Mouse (Mus musculus): Measurements from ENCODE around the gene Fmn2.
A peak's percentile ranks its signal among the peaks of the same experiment; 100 is the strongest.

The Fmn2 gene

DNA sequence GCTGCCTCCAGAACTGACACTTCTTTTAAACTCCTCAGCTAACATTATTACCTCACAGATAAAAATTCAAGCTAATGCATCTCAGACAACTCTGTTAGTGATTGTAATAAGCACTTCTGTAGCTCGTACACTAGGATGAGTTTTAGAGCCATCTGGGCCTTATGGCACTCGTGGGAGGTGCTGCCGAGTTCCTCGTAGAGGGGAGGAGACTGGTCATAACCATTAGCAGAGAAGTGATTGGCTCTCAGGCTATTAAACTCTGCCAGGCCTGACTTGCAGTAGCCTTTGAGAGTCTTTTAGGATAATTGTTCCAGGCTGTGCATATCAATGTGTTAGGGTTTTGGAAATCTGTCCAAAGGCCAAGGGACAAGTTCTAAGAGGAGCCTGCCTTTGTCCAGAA lies 55.6 kb downstream of the Fmn2 start:
- DNase-seq (ENCODE audit: low read depth, low spot score): no peak

DNA sequence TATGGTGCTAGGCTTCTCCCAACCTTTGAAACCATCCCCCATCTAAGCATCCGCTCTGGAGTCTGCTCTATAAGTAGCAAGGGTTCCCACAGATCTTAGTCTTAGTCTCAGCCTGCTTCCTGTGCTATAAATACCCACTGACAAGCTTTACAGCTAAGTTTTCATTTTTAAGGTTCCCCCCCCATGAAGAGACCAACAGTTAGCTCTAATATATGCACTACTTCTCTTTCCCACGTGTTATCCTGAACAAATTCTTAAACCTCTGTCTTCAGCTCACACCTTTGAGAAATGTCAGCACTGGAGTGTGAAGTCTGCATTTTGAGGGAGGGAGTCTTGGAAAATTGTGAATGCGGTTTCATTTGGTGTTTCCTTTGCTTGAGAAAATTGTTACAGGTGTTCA lies 56.2 kb downstream of the Fmn2 start:
- no peak for DNase-seq (ENCODE audit: low read depth, low spot score)

DNA sequence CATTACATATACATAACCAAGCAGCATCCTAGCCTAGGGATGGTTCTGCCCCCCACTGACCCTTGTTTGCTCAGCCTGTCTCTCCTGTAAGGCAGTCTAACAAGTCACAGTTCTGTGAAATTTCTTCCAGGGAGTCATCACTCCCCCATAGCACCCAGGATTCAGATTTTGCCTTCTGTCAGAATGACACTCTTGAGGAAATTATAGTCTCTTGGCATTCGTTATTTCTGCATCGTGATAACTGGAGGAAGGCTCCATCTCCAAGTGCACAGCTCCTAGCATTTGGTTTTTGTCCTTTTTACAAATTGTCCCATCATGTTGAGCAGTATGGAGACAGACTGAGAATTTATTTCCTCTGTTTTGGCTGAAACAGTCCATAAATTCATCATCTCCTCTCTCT lies 56.9 kb downstream of the Fmn2 start:
- DNase-seq (ENCODE audit: low read depth, low spot score): no peak

DNA sequence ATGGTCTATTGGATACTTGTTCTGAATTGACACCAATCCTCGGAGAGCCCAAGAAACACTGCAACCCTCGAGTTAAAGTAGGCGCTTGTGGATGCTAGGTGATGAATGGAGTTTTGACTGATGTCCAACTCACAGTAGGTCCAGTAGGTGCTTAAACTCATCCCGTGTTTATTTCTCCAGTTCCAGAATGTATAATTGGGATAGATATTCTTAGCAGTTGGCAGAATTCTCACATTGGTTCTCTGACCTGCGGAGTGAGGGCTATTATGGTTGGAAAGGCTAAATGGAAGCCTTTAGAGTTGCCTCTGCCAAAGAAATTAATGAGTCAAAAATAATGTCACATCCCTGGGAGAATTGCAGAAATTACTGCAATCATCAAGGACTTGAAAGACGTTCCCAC lies 62.9 kb downstream of the Fmn2 start:
- DNase-seq (ENCODE audit: low read depth, low spot score): no peak

DNA sequence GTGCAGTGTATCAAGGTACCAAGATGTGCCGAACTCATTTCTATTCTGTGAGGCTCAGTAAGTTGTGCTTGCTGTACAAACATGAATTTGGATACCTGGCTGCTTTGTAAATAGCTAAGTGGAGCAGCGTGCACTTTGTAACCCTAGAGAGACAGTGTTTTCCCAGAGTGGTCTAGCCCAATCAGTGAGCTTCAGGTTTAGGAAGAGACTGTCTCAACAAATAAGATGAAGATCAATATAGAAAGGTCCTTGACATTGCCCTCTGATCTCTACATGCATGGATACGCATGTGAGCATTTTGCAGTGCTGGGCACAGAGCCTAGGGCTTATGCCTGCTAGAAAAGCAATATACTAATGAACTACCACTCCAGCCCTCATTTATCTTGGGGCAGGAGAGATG lies 67.0 kb downstream of the Fmn2 start:
- DNase-seq (ENCODE audit: low read depth, low spot score): no peak

DNA sequence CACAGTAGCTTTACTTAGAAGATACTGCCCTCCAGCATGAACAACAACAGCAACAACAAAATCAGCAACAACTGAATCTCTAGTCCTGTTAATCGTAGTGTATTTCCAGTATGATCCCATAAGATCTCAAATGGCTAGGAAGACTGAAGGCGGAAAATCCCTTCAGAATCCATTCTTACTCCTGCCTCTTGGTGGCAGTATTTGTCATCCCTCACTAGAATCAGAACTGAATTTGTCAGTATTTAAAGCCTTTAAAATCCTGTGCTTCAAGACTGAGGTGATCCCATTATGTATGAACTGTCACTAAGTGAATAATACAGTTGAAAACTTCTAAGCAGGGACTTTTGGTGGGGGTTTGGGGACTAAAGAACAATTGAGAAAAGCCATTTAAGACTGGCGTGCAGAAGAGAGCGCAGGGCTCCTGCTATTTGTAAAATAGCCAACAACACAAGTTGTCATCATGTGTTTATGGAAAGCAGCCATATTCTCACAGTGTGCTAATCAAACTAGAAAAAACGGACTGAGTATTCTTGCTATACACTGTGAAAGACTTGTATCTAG lies 90.9 kb downstream of the Fmn2 start:
- no peak for DNase-seq (ENCODE audit: low read depth, low spot score)

DNA sequence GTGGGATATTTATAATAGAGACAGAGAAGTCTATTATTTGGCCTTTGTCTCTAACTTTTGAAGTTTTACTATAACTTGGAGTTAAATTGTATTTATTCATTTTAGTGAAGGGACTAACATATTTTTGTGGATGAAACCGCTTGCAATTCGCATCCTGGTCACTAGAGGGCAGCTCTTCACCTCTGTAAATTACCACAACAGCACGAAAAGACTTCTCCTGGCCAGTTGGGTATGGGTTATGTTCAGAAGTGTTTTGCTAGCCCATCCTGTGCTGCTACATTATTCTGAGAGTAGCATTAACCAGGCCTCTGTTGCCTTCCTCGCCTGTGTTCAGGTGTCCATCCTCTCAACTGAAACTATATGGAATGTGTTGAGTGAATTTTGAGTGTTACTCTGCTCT lies 93.4 kb downstream of the Fmn2 start:
- DNase-seq (ENCODE audit: low read depth, low spot score): peak; percentile 12

DNA sequence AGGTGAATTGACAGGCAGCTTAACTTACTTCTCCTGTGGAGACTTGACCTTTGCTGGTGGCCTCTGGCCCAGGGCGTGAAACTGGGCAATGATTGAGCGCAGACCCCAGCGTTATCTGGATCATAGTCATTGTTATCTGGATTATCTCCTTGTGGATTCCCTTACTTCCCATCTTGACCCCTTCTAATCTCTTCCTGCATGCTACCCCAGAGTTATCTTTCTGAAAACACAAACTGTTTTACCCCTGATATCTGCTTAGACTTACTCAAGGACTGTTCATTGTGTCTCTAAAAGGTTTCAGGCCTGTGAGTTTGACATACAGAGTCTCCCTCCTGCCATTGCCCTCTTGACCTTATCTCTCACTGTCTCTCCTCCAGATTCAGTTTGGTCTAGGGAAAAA lies 95.9 kb downstream of the Fmn2 start:
- no peak for DNase-seq (ENCODE audit: low read depth, low spot score)

DNA sequence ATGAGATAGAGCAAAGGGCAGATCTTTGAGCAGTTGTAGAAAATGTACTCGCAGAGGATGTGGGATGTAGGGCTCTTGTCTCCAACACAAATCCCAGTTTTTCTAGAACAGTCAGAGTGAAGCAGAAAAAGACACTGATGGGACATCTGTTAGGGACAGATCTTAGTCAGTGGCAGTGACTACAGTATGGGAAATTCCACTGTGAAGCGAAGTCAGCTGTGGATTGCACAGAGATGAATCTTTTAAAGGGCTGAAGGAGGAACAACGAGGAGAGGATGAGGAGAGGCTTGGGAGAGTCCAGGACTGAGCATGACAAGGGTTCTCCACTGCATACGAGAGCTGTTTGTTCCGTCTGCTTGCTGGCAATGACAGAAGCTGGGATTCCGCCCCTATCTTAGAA lies 96.6 kb downstream of the Fmn2 start:
- no peak for DNase-seq (ENCODE audit: low read depth, low spot score)

DNA sequence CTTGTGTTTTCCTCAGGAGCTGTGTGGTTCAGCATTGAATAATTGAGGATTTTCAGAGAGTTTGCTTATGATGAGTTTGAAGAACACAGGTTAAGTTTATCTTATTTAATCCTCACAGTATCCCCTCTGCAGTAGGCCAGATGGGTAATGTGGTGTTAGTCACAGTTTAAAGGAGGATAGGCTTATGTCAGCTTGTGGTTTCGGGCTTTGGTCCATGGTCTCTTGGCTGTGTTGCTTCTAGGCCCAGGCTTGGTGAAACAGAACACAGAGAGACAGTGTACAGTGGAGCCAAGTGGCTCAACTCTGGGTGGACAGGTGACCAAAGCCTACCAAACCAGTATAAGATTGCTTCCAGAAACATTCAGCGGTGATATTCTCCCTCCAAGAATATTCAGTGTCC lies 98.4 kb downstream of the Fmn2 start:
- no peak for DNase-seq (ENCODE audit: low read depth, low spot score)

DNA sequence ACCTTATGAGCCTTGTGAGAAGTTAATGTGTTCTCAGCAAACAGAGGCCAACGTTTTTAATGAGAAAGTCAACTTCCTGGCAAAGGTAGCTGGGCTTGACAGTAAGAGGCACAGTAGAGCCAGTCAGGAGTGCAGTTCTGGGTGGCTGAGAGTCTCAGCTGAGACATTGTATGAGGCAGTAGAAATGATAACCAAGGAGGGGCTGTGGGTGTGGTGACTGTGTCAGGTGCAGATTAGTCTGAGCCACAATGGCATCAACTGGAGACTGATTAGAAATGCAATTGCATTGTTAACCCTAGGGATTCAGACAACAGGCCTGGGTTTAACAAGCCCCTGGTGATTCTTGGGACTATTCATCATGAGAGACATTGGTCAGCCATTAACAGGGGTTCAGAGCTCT lies 99.0 kb downstream of the Fmn2 start:
- DNase-seq (ENCODE audit: low read depth, low spot score): no peak

DNA sequence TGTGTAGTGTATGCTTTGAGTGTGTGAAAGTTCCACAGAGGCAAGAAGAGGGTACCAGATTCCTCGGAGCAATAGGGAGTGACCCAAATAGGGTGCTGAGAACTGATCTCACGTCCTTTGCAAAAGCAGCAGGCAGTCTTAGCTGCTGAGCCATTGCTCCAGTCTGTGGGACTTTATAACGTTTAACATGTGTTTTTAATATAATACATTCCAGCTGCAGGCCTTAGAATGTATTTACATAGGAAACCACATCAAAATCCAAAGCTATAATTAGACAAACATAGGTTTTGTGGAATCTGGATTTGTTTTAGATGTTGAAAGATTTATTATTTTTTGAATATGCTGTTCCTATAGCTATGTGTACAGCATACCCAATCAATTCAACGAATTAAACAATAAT lies 115.7 kb downstream of the Fmn2 start:
- no peak for DNase-seq (ENCODE audit: low read depth, low spot score)

DNA sequence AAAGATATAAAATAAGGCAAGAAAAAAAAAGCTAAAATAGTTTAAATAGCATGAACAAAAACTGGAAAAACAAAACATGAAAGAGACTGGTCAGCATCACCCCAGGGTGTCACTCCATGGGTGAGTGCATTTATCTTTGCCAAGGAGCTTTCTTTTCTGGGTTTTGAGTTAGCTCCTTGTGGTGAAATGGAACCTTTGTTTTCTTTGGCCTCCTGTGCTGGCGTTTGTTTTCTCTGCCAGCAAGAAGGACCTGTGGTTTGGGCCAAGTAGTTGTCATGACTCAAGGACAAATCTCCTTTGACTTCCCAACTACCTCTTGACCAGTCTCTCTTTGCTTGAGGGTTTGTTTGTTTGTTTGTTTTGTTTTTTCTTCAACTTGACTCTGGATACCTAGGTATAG lies 119.9 kb downstream of the Fmn2 start:
- DNase-seq (ENCODE audit: low read depth, low spot score): no peak

DNA sequence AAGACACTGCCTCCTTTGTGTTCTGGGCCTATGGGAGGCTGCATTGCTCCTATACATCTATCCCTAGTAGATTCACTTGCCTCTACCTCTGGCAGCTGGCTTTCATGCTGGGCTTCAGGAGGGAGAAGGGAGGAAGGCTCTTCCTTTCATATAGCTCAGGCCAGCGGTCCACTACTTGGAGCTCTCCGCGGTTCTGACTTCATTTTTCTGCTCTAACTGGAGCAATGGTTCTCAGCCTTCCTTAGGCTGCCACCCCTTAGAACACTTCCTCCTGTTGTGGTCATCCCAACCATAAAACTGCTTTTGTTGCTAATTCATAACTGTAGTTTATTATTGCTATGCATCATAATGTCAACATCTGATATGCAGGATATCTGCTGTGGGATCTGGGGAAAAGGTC lies 121.4 kb downstream of the Fmn2 start:
- no peak for DNase-seq (ENCODE audit: low read depth, low spot score)

DNA sequence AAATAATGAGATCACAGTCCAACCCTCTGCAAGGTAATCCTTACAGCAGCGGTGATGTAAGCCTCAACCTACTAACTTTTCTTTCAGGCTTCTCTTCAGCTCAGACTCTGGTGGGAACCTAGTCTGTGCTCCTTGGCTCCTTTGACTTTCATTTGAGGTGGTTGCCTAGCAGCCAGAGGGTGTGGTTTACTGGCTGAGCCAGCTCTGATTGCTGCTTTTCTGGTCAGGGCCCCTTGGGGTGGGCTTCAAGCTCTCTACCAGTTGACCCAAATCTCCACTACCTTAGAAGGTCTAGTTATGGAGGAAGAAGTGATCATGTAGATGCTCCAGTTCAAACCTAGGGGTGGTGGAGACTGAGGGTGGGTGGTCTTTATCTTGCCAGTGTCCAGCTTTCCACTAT lies 128.4 kb downstream of the Fmn2 start:
- no peak for DNase-seq (ENCODE audit: low read depth, low spot score)

DNA sequence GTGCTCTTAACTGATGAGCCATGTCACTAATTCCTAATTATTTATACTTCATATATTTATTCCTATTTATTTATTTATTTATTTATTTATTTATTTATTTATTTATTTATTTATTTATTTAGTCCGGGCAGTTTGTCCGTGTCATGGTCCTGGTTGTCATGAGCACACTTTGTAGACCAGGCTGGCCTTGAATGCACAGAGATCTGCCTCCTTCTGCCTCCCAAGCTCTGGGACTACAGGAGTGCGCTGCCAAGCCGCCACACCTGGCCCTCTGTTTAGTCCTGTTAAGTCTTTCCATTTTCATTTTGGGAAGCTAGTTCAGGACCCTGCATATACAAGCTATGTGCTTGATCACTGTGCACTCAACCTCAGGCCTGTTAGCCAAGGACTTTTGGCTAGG lies 134.7 kb downstream of the Fmn2 start:
- no peak for DNase-seq (ENCODE audit: low read depth, low spot score)

DNA sequence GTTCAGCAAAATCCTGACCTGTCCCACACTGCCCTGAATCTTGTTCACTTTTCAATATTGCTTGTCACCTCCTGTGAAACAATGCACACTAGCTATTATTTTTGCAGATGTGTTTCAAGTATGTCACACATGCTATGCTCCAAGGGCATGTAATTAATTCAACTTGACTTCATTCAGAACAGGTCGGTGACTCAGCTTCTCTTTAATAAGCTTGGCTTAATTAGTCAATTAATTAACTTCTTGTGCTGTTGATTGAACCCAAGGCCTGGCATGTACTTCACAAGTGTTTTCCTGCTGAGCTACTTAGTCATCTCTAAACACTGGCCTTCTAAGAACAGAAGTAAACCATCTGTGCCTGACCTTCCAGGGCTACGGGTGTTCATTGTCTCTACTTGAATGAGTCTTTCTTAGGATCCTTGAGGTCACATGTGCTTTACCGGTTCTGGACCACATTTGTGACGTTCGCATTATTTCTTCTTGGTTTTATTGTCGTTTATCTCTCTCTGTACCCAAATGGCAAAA lies 136.0 kb downstream of the Fmn2 start:
- DNase-seq (ENCODE audit: low read depth, low spot score): no peak

DNA sequence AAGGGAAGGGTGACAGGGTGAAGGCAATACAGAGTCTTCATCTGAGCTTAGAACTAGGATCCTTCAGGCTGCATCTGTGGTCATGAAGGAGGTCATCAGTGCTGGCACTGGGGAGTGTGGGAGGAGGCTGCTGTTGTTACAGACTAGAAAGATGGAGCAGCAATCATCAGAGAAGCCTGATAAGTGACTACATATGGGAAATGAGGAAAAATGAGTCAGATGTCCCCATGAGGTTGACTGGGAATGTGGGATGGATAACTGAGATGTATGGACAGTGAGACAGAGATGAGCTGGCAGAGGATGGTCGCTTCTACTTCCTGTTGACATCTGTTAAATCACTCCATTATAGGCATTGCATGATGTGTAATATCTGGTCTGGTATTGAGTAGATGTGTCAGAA lies 139.3 kb downstream of the Fmn2 start:
- DNase-seq (ENCODE audit: low read depth, low spot score): no peak

DNA sequence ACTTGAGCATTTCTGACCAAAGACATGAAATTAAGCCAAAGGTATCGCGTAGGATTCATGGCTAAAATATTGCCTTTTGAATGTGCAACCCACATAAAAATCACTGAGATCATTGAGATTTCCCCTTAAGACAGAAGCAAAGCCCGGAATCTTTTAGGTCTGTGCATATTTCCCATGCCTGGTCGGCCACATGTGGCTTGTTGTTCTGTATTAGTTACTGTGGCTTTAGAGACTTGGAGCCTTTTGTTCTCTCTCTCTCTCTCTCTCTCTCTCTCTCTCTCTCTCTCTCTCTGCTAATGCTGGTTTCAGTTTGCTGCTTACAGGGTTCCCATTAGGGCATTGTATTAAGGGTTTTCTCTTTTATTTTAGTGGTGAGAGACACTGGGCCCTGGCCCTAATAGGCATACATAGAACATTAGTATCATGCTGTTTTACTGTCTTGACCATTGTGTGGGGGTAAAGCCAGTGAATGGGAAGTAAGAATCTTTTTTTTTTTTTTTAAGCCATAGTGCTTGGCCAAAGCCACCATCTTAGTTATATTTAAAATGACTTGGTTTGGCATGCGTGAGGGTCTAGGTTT lies 141.9 kb downstream of the Fmn2 start:
- no peak for DNase-seq (ENCODE audit: low read depth, low spot score)

DNA sequence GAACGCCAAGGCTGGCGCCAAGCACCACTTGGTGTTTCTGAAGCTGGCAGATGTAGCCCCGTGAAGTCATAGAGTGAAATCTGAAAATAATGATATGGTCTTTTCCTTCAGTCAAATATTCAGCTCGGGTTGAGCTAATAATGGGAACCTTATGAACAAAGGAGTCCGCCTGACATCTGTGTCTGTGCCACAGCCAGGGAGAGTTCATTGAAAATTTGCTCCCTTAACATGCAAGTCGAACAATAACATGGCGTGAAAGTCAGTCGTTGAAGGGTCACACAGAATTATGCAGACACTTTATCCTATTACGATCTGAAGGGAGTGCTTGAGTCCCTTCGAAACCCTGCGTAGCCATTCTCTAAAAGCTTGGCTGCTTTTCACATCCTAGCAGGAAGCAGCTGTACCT lies 147.8 kb downstream of the Fmn2 start:
- no peak for DNase-seq (ENCODE audit: low read depth, low spot score)

DNA sequence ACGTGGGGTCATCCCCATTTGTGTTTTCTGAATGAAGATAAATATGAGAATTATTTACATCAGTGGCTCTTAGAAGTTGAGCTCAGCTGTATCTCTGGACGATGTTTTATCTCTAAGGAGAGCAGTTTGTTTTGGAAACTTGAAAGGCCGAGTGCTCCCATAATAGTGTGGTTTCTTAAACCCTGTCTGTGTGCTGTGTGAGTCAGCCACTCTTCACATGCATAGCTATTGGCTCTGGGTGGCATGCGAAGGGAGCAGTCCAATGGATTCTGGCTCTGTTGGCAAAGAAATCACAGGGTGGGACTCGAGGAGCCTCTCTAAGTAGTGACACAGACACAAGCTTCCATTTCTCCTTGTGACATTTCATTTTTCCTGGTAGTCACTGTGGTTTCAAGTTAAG lies 152.9 kb downstream of the Fmn2 start:
- no peak for DNase-seq (ENCODE audit: low read depth, low spot score)

DNA sequence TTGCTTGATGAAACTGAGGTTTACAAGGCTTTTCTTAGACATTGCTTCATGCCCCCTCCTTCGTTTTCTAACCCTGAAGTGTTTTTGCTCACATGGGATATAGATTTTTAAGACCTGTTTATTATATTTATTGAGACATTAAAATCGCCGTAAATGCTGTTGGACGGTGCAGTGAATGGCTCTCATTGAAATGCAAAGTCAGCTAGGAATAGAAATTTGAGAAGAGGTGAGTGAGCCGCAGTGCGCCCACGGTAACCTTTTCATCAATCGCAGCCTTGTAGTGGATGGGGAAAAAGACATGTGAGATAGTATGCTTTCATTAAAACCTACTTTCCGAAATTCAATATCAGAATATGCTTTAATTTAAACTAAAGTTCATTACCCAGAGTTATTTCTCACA lies 153.7 kb downstream of the Fmn2 start:
- DNase-seq (ENCODE audit: low read depth, low spot score): no peak

DNA sequence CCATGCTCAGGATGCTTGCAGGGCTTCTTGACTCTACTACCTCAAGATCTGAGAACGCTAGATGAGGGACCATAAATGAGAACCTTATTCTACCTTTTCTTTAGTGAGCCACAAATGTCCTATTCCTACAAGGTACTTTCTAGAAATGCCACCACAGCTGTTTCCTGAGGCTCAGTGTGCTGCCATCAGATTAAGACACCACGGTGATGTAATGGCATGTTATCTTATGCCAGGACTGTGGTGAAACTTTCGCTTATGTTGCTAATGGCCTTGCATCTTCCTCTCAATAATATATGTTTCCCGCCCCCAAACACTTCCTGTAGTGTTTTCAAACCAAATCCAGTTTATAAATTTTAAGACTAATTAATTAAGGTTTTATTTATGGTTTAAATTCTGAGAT lies 154.9 kb downstream of the Fmn2 start:
- DNase-seq (ENCODE audit: low read depth, low spot score): no peak

Data from CD4-positive helper T cell, adult 2 months (primary cell).